ENCODE assay signal across 8 mouse cellular contexts in genomic region chr19:61097764-61098163, GRCm38 (mm10). TPM values are rescaled to one million over a fixed set of nuclear protein-coding genes. Genes with fewer than 3 reads are reported as not detected.
DNase-seq lines count a peak whose midpoint lies in the region; ATAC-seq and TF ChIP-seq lines count a peak whose summit lies in the region.

No protein-coding gene starts in this region.

- H3K27ac ChIP-seq in left cerebral cortex, adult 2 months: no peak overlapping the region

- H3K4me3 ChIP-seq in left cerebral cortex, adult 2 months: no peak overlapping the region

- intact Hi-C loops in left cerebral cortex, adult 2 months (cut with DNase I): no loop called here
- intact Hi-C loops in left cerebral cortex, postnatal 4 days (cut with DNase I): loop anchor here (5.0 kb wide), 1 partner anchor 210 kb away; the partner anchor contains the start of gene Grk5

- peak; percentile 18 for DNase-seq in cerebellum, adult 8-10 months
- DNase-seq in cerebellum, adult 11 months: no peak
- no peak for DNase-seq in left cerebral cortex, adult 2 months (ENCODE audit: extremely low spot score in 1 of 2, low spot score in 2 of 2)
- no peak for DNase-seq in left cerebral cortex, postnatal 4 days
- DNase-seq in T-cell, adult 2 months (ENCODE audit: low spot score): peak; percentile 8
- no peak for DNase-seq in frontal cortex, postnatal 14 days (ENCODE audit: low spot score in 2 of 2)

- ATAC-seq in megakaryocyte, adult 5-6 weeks (ENCODE audit: poor library complexity, severe bottlenecking): peak; percentile 82
- ATAC-seq in monocyte, adult 5-6 weeks (replicated peaks; ENCODE audit: insufficient number of reproducible peaks, low FRiP score, low TSS enrichment, poor library complexity, severe bottlenecking): no peak; the same call in 1 of the 2 replicates

- peak; percentile 77 for TF ChIP-seq CTCF in left cerebral cortex, adult 2 months (IDR thresholded peaks at IDR 0.05)

RNA-seq across cellular contexts. Expression of gene Zfp950, which starts 42.9 kb away (rescaled TPM):
- 10 to 100 TPM; 36.5 to 42.5 TPM for total RNA-seq in left cerebral cortex, adult 2 months (2021)
- total RNA-seq in left cerebral cortex, postnatal 4 days (2021): 10 to 100 TPM; 33.1 to 44.8 TPM
- 34.3 and 39.3 TPM in 2 replicates for total RNA-seq in megakaryocyte, adult 5-6 weeks (2015)
- 29.4 and 35.9 TPM in 2 replicates for total RNA-seq in megakaryocyte, adult 5-6 weeks (2017)
- total RNA-seq in monocyte, adult 5-6 weeks (2017): 44.0 to 64.0 TPM (median 54.8 TPM) in 3 replicates

Comparison
In these comparisons a context has a peak if more than half of its experiments do, and no peak if none do; other contexts are left out.
1. DNase-seq: peak in cerebellum, adult 8-10 months (single experiment) and T-cell, adult 2 months (single experiment); none in cerebellum, adult 11 months (single experiment), left cerebral cortex, adult 2 months (0 of 2), left cerebral cortex, postnatal 4 days (single experiment) and frontal cortex, postnatal 14 days (0 of 2).